21 mouse cellular contexts compared by ENCODE assay signal in genomic region chr14:46399925-46400324, GRCm38 (mm10). TPM values are rescaled to one million over a fixed set of nuclear protein-coding genes. Genes with fewer than 3 reads are reported as not detected.
"Had no signal": no experiment of that assay in that cellular context is flagged by ENCODE, and none has a peak within 500 bp of the region (broad histone marks: within the 10 kb centered on the region; RNA-seq: fewer than 3 reads in every experiment).

No protein-coding gene starts in this region.

- H3K9ac ChIP-seq: limb, embryonic 13.5 days; liver, embryonic 12.5 days; lung, embryonic 14.5 days; midbrain, embryonic 15.5 days; neural tube, embryonic 12.5 days had no signal

- H3K4me3 ChIP-seq: limb, embryonic 13.5 days; liver, embryonic 12.5 days; midbrain, embryonic 10.5 days; midbrain, embryonic 15.5 days; neural tube, embryonic 12.5 days had no signal

- ATAC-seq: liver, embryonic 12.5 days; midbrain, embryonic 15.5 days had no signal

- DNase-seq: left cerebral cortex, postnatal 4 days; lung, embryonic 14.5 days; lung, postnatal 10 days; lung, postnatal 4 days; thymus, adult 18-20 months; thymus, postnatal 14 days had no signal

- H3K4me2 ChIP-seq: limb, embryonic 13.5 days; liver, embryonic 12.5 days; lung, embryonic 14.5 days; midbrain, embryonic 15.5 days; neural tube, embryonic 12.5 days had no signal

- H3K27ac ChIP-seq: kidney, postnatal 0 days; limb, embryonic 13.5 days; liver, embryonic 12.5 days; midbrain, embryonic 10.5 days; midbrain, embryonic 15.5 days; neural tube, embryonic 12.5 days had no signal

- H3K36me3 ChIP-seq: limb, embryonic 13.5 days; liver, embryonic 12.5 days; midbrain, embryonic 10.5 days; midbrain, embryonic 15.5 days; neural tube, embryonic 12.5 days had no signal

- H3K9me3 ChIP-seq: limb, embryonic 13.5 days; liver, embryonic 12.5 days; midbrain, embryonic 10.5 days; midbrain, embryonic 15.5 days; neural tube, embryonic 12.5 days had no signal

RNA-seq across cellular contexts. Expression of gene Bmp4, which starts 9.5 kb away (rescaled TPM):
- total RNA-seq: monocyte, adult 5-6 weeks; neutrophil, adult 5-6 weeks had no signal

RNA-seq across cellular contexts. Expression of gene Gm15217, which starts 20.7 kb away (rescaled TPM):
- total RNA-seq: layer of hippocampus, adult 8-10 months; layer of hippocampus, postnatal 14 days; left cerebral cortex, adult 18-20 months; left cerebral cortex, postnatal 10 days; left cerebral cortex, postnatal 4 days; megakaryocyte, adult 5-6 weeks; monocyte, adult 5-6 weeks; neutrophil, adult 5-6 weeks had no signal
- polyA plus RNA-seq: large intestine, adult 2 months; liver, embryonic 12.5 days; liver, embryonic 16.5 days; midbrain, embryonic 10.5 days; midbrain, embryonic 15.5 days; neural tube, embryonic 12.5 days had no signal
